Mouse (Mus musculus): ENCODE data around the gene Pde10a. TPM values are rescaled to one million over a fixed set of nuclear protein-coding genes. Genes with fewer than 3 reads are reported as not detected.

Gene Pde10a
- polyA plus RNA-seq, 1 experiment from 2014 or later = 3.1 TPM

DNA sequence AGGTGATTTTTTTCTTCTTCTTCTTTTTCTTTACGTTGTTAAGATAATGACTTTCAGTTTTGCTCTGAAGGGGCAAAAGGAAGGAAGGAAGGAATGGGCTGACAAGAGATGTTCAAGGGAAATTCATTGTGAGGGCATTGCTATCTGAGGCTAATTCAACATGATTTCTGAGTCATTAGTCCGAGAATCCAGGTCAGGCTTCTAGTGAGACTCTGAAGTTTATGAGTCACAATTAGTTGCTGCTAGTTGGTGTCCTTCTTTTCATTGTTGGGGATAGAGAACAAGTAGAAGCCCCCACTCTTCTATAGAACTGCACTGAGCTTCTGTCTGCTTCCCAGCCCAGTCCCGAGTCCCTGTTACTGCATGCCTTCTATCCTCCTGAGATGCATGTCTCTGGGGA is 116.3 kb downstream of the Pde10a start:
- no peak for DNase-seq (ENCODE audit: extremely low spot score, low spot score)
- no peaks in the 10 kb centered on the region for H3K36me3 ChIP-seq (replicated peaks)
- 81% methylated on average over 3 of the region's 3 CpGs for WGBS
- H3K27me3 ChIP-seq (ENCODE audit: poor library complexity, severe bottlenecking) = no peaks in the 10 kb centered on the region
- no peak overlapping the region for H3K4me3 ChIP-seq
- H3K4me1 ChIP-seq = no peaks in the 10 kb centered on the region
- no peak overlapping the region for H3K27ac ChIP-seq
- no peaks in the 10 kb centered on the region for H3K9me3 ChIP-seq

DNA sequence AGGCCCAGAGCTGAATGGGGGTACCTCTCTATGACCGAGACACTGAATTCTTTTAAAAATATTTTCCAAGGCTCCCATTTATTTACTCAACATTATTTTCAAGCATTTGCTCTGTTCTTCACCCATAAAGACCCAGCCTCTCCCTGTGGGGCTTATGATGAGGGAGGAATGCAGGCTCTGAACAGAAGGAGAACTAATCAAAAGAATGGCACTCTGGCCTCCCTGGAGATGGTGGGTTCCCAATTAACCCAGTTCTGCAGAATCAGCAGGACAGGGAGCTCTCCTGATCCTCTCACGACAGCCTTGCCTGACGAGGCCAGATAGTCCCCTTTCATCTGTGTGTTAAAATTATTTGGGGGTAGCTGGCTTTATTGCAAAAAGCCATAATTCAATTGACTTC is 117.2 kb downstream of the Pde10a start:
- DNase-seq (ENCODE audit: extremely low spot score, low spot score) = no peak

DNA sequence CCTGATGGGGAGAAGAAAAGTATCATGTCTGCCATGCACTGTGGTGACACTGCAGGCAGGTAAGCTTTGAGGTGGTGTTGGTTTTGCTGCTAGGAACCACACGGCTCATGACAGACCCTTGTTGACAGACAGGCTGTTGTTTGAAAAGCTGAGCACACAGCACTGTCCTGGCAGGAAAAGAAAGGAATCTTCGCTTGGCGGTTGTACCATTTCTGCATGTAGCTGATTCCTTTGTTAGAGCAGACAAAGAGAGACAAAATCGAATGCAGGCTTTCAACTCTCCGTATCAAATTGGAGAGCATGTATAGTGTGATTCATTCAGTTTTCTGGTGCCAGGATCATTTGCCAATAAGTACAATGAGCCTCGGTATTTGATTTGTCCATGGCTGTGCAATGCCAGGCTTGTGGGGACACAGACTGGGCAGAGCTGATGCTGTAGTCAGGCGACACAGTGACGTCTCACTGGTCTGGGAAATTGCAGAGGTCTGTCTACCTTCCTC is 122.2 kb downstream of the Pde10a start:
- WGBS = 76% methylated on average over 8 of the region's 8 CpGs
- Histone ChIP-seq H3K36me3 (replicated peaks) (no peaks in the 10 kb centered on the region), H3K4me1 (0 out of 2 replicates have a peak, but pooled peaks cover 5% of the 10 kb centered on the region), H3K27me3 (ENCODE audit: poor library complexity, severe bottlenecking) (no peaks in the 10 kb centered on the region), H3K4me3 (no peak overlapping the region), H3K9me3 (no peaks in the 10 kb centered on the region), H3K27ac (no peak overlapping the region)
- DNase-seq (ENCODE audit: extremely low spot score, low spot score) = no peak

More for the DNA sequence above, 117.2 kb downstream of the Pde10a start:
- Histone ChIP-seq H3K36me3 (replicated peaks) (no peaks in the 10 kb centered on the region), H3K9me3 (no peaks in the 10 kb centered on the region), H3K27ac (no peak overlapping the region), H3K4me3 (no peak overlapping the region), H3K4me1 (0 out of 2 replicates have a peak, but pooled peaks cover 1% of the 10 kb centered on the region), H3K27me3 (ENCODE audit: poor library complexity, severe bottlenecking) (no peaks in the 10 kb centered on the region)
- 56% methylated on average over 3 of the region's 3 CpGs for WGBS

DNA sequence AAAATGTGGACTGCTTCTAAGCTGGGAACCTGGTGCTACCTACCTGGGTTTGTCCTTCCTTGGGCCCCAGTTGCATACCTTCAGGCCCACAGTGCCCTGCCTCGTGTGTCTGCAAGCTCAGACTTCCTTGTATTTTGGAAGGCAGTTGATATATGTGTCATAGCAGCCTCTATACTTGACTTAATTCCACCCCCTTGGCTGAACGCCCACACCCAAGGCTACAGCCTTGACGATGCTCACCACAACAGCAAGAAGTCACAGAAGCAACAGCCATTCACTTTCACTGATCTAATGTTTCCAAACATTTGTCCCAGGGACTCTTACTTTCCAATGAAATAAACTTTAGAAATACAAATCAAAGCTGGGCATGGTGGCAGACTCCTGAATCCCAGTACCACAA is 123.1 kb downstream of the Pde10a start:
- Histone ChIP-seq H3K27me3 (ENCODE audit: poor library complexity, severe bottlenecking) (no peaks in the 10 kb centered on the region), H3K4me3 (no peak overlapping the region), H3K9me3 (no peaks in the 10 kb centered on the region), H3K4me1 (0 out of 2 replicates have a peak, but pooled peaks cover 5% of the 10 kb centered on the region), H3K36me3 (replicated peaks) (no peaks in the 10 kb centered on the region), H3K27ac (no peak overlapping the region)
- WGBS = 87% methylated on average over 3 of the region's 3 CpGs
- no peak for DNase-seq (ENCODE audit: extremely low spot score, low spot score)

DNA sequence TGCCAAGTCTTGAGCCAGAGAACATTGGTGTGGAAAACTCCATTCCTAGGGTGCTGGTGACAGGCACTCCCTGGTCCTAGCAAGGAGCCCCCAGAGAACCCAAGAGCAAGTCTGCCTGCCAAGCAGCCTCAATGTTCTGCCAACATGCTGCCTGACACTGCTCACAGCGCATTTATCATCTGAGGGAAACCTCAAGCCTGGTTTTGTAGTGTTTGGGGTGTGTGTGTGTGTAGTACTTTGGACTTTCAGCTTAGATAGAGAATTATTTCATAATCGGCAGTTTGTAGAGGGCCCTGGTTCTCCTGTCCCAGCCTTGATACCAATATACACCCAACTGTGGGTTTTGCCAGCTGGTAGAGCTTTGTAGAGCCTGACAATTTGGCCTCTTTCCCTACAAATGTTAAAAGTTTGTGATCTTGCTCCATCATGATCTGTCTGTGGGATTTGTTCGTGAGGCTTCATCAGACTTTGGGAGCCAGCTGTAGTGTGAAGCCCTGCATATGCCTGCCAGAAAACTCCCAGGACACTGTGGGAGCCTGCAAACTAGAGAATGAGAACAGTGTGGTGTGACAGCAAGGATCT is 127.6 kb downstream of the Pde10a start:
- no peak overlapping the region for H3K4me3 ChIP-seq
- H3K9me3 ChIP-seq = no peaks in the 10 kb centered on the region
- no peaks in the 10 kb centered on the region for H3K27me3 ChIP-seq (ENCODE audit: poor library complexity, severe bottlenecking)
- 93% methylated on average over 3 of the region's 3 CpGs for WGBS
- no peak for DNase-seq (ENCODE audit: extremely low spot score, low spot score)
- no peaks in the 10 kb centered on the region for H3K36me3 ChIP-seq (replicated peaks)
- no peak overlapping the region for H3K27ac ChIP-seq
- H3K4me1 ChIP-seq = 0 out of 2 replicates have a peak, but pooled peaks cover under 1% of the 10 kb centered on the region

DNA sequence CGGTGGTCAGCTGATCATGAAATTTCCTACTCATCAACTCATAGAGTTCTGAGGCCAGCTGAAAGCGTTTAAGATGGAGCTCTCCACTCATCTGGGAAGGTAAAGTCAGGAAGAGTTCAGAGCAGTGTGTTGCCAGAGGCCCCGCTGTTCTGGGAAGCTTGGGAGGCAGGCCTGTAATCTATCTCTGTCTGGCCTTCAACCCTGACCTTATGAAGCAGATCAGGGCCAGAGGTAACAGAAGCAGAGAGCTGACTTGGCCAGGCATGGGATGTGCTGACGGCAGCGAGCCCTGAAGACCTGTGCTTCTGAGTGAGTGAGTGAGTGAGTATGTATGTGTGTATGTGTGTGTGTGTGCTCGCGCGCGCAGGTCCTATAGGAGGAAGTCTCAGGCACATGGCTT is 132.5 kb downstream of the Pde10a start:
- Histone ChIP-seq H3K27ac (no peak overlapping the region), H3K4me3 (no peak overlapping the region), H3K4me1 (no peaks in the 10 kb centered on the region), H3K27me3 (ENCODE audit: poor library complexity, severe bottlenecking) (no peaks in the 10 kb centered on the region), H3K9me3 (no peaks in the 10 kb centered on the region), H3K36me3 (replicated peaks) (no peaks in the 10 kb centered on the region)
- DNase-seq (ENCODE audit: extremely low spot score, low spot score) = no peak
- WGBS = 88% methylated on average over 9 of the region's 9 CpGs

DNA sequence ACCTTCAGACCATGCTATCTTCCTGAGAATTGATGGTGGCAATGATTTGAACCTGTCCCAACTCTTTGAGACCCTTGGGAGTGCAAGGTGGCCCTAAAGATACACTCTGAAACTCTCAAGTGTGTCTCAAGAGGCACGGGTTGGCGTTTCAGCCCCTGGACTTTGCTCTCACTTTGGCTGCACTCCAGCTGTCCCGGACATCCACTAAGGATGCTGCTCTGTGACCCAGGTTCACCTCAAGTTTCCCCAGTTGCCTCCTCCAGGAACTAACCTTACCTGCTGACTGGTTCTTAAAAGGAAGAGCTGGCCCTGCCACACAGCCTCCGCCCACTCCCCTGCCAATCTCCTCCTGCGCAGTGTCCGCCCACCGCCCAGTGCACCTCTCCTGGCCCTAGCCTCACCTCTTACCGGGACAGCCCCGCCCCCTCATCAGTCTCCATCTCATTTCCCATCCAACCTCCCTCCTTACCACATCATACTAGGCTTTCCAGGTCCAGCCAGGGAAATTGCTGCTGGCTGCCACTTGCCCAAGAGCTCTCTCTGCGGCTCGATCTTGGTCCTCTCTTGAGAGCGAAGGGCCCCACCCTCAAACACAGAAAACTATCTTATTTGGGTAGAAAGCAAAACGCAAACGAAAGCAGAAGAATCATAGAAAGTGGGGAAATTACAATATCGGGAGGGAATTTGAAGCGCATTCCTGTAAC is 133.7 kb downstream of the Pde10a start:
- no peak for DNase-seq (ENCODE audit: extremely low spot score, low spot score)
- no peaks in the 10 kb centered on the region for H3K36me3 ChIP-seq (replicated peaks)
- WGBS = 64% methylated on average over 16 of the region's 16 CpGs
- no peak overlapping the region for H3K4me3 ChIP-seq
- no peaks in the 10 kb centered on the region for H3K4me1 ChIP-seq
- H3K27me3 ChIP-seq (ENCODE audit: poor library complexity, severe bottlenecking) = no peaks in the 10 kb centered on the region
- no peak overlapping the region for H3K27ac ChIP-seq
- no peaks in the 10 kb centered on the region for H3K9me3 ChIP-seq

DNA sequence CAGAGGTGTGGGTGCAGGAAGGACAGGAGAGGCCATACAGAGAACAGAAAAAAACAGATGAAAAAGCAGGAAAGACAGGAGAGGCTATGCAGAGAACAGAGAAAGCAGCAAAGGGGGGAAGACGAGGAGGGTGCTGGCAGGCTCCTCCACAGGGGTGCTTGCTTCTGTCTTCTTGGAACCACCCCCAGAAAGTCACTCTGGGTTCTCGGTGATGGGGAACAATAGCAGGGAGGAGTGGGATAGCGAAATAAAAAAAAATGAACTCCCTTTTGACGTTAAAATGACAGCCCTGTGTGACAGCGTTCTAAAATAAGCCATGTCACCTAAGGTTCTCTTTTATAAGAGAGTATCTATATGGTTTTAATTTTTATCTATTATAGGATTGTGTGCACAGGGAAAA is 141.7 kb downstream of the Pde10a start:
- Histone ChIP-seq H3K4me3 (no peak overlapping the region), H3K27me3 (ENCODE audit: poor library complexity, severe bottlenecking) (no peaks in the 10 kb centered on the region), H3K9me3 (no peaks in the 10 kb centered on the region), H3K27ac (no peak overlapping the region), H3K4me1 (0 out of 2 replicates have a peak, but pooled peaks cover 3% of the 10 kb centered on the region), H3K36me3 (replicated peaks) (no peaks in the 10 kb centered on the region)
- no peak for DNase-seq (ENCODE audit: extremely low spot score, low spot score)
- 67% methylated on average over 5 of the region's 5 CpGs for WGBS

DNA sequence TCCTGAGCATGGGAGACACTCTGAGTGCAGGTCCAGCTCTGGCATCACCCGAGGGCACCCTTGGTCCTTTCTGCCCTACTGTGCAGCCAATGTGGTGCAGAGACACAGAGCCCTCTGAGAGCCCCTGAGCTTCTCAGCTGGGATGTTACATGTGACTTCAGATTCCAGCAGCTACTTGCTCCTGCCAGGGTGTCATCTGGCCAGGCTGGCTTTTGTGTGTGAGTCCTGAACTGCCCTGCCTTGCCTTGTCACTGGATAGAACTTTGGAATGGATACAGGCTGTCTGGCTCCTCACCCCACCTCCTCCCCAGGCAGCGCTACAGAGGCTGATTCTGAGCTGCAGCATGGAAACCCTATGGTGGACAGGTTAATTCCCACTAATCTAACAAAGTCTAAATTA is 149.5 kb downstream of the Pde10a start:
- Histone ChIP-seq H3K27me3 (ENCODE audit: poor library complexity, severe bottlenecking) (no peaks in the 10 kb centered on the region), H3K9me3 (no peaks in the 10 kb centered on the region), H3K36me3 (replicated peaks) (no peaks in the 10 kb centered on the region), H3K27ac (no peak overlapping the region), H3K4me1 (0 out of 2 replicates have a peak, but pooled peaks cover 4% of the 10 kb centered on the region), H3K4me3 (no peak overlapping the region)
- WGBS = 84% methylated on average over 2 of the region's 2 CpGs
- no peak for DNase-seq (ENCODE audit: extremely low spot score, low spot score)

DNA sequence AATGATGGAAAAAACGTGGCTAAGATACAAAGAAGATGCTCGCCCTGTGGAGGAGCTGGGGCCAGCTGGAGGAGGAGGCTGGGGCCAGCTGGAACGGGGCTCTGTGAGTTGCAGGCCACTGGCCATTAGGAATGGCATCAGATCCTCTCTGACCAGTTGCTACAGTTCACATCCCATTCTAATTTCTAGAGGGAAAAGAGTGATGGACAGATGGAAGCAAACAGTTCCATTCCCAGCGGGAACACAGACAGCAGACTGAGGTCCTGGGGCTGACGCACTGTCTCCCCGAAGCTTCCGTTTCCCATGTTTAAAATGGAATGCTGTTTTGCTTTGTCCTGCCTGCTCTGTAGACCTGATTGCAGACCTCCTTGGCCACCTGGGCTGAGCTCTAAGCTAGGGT is 161.2 kb downstream of the Pde10a start:
- H3K27ac ChIP-seq = no peak overlapping the region
- no peaks in the 10 kb centered on the region for H3K27me3 ChIP-seq (ENCODE audit: poor library complexity, severe bottlenecking)
- H3K4me1 ChIP-seq = 0 out of 2 replicates have a peak, but pooled peaks cover 3% of the 10 kb centered on the region
- no peak overlapping the region for H3K4me3 ChIP-seq
- no peaks in the 10 kb centered on the region for H3K9me3 ChIP-seq
- WGBS = 83% methylated on average over 7 of the region's 7 CpGs
- no peaks in the 10 kb centered on the region for H3K36me3 ChIP-seq (replicated peaks)
- DNase-seq (ENCODE audit: extremely low spot score, low spot score) = no peak

DNA sequence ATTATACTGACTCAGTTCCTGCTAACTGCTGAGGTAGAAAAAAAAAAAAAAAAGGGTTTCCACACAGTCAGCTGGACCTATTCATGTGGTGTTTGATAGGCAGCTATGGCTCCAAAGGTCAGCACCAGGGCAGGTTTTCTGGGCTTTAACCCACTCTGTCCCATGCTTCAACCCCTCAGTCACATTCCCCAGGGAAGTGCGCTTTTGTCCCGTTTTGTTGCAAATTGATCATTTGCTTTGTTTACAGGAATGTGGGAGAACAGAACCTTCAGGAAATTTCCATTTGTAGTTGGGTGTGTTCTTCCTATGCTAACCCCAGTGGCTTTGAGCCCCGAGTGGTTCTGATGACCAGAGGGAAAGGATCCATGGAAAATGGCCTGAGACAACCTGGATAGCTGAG is 162.9 kb downstream of the Pde10a start:
- DNase-seq (ENCODE audit: extremely low spot score, low spot score) = no peak
- 76% methylated on average over 3 of the region's 3 CpGs for WGBS
- H3K36me3 ChIP-seq (replicated peaks) = no peaks in the 10 kb centered on the region
- no peak overlapping the region for H3K27ac ChIP-seq
- H3K4me1 ChIP-seq = 0 out of 2 replicates have a peak, but pooled peaks cover 3% of the 10 kb centered on the region
- no peaks in the 10 kb centered on the region for H3K27me3 ChIP-seq (ENCODE audit: poor library complexity, severe bottlenecking)
- H3K4me3 ChIP-seq = no peak overlapping the region
- H3K9me3 ChIP-seq = no peaks in the 10 kb centered on the region

DNA sequence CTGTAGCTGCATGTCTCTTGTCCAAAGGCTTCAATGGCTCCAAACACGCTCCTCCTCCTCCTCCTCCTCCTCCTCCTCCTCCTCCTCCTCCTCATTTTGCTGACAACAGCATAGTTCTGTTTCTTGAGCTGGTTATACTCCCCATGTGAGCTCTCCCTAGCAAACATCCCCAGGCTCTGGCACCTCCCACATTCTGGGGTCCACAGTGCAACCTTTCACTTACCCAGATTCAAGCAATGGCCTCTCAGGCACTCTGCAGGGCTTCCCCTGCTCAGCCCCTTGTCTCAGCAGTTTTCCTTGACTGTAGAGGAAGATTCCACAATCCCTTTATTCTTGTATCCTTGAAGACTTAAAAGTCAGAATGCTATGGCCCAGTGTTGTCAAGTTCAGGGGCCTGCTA is 173.1 kb downstream of the Pde10a start:
- Histone ChIP-seq H3K27ac (no peak overlapping the region), H3K4me1 (no peaks in the 10 kb centered on the region), H3K4me3 (no peak overlapping the region), H3K36me3 (replicated peaks) (no peaks in the 10 kb centered on the region), H3K9me3 (peaks cover 4% of the 10 kb centered on the region; the same call in 1 of the 2 replicates), H3K27me3 (ENCODE audit: poor library complexity, severe bottlenecking) (no peaks in the 10 kb centered on the region)
- DNase-seq (ENCODE audit: extremely low spot score, low spot score) = no peak
- WGBS = 91% methylated on average over 1 of the region's 1 CpGs

DNA sequence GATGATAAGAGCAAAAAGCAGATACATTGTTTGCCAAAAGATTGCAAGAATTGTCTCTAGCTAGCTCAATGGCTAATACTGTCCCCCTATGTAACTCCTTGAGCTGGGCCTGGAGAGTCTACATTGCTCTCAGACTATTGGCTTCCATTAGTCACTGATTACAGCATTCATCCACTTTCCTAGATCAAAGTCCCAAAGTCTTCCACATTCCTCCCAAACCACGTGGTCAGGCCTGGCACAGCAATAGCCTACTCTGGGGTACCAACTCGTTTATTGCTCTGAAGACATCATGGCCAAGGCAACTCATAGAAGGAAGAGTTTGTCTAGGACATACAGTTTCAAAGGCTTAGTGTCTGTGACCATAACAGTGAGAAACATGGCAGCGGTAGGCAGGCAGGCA is 173.6 kb downstream of the Pde10a start:
- H3K27me3 ChIP-seq (ENCODE audit: poor library complexity, severe bottlenecking) = no peaks in the 10 kb centered on the region
- peaks cover 4% of the 10 kb centered on the region; the same call in 1 of the 2 replicates for H3K9me3 ChIP-seq
- H3K4me3 ChIP-seq = no peak overlapping the region
- H3K36me3 ChIP-seq (replicated peaks) = no peaks in the 10 kb centered on the region
- DNase-seq (ENCODE audit: extremely low spot score, low spot score) = no peak
- no peak overlapping the region for H3K27ac ChIP-seq
- H3K4me1 ChIP-seq = no peaks in the 10 kb centered on the region
- WGBS = 80% methylated on average over 3 of the region's 3 CpGs

Data from forebrain, embryonic 10.5 days (tissue).